Mouse (Mus musculus) urinary bladder, postnatal 25 days (tissue): ENCODE measurements around the gene Kif2a.
A peak's percentile ranks its signal among the peaks of the same experiment; 100 is the strongest.

Source experiments
- DNase-seq: peaks from one replicate; pipeline ENCODE4 v3.0.0; 2022; ENCODE audit warnings: low spot score

The Kif2a gene

DNA sequence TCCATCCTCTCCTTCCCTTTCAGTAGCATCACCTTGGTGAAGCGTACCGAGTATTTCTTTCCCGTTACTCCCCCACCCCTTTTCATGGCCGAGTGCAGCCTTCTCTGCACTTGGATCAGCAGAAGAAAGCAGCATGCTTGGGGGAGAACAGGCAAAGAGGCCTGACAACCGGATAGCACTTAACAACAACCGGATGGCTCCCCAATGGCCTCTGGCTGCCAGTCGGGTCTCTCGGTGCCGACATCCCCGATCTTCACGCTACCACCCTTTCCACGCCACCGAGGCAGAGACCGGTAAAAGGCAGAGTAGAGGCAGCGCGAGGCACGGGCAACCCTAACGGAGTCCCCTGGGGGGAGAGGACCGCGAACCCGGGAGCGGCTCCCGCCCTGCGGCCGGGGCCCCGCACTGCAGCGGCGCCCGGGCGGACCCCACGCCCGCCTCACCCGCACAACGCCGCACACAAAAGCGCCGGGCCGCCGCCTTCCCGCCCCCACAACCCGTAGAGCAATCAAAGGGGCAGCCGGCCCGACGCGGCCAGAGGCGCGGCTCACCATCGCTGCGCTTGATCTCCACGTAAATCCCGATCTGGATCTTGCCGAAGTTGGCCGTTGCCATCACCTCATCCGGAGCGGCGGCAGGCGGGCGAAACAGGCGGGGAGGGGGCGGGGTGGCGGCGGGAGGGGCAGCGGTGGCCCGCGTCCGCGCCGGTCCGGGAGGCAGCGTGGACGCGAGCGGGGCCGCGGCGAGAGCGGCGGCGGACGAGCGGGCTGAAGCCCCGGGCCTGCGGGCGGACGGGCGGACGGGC lies at the start of gene Kif2a:
Kif2a (minus strand) TSS at position 666 of the 805 bp plus-strand sequence.
- peak; percentile 39 for DNase-seq

DNA sequence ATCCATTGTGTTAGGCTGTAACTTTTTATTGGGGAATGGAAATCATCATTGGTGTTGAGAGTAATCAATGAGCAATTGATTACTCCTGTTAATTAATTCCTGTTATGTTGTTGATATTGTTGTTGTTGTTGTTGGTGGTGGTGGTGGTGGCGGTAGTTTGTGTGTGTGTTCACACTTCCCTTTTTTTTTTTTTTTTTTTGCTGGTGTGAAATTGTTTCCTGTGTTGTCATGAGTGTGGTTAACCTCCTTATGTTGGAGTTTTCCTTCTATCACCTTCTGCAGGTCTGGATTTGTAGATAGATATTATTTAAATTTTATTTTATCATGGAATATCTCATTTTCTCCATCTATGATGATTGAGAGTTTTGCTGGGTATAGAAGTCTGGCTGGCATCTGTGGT lies 47.1 kb upstream of the Kif2a start:
- no peak for DNase-seq

DNA sequence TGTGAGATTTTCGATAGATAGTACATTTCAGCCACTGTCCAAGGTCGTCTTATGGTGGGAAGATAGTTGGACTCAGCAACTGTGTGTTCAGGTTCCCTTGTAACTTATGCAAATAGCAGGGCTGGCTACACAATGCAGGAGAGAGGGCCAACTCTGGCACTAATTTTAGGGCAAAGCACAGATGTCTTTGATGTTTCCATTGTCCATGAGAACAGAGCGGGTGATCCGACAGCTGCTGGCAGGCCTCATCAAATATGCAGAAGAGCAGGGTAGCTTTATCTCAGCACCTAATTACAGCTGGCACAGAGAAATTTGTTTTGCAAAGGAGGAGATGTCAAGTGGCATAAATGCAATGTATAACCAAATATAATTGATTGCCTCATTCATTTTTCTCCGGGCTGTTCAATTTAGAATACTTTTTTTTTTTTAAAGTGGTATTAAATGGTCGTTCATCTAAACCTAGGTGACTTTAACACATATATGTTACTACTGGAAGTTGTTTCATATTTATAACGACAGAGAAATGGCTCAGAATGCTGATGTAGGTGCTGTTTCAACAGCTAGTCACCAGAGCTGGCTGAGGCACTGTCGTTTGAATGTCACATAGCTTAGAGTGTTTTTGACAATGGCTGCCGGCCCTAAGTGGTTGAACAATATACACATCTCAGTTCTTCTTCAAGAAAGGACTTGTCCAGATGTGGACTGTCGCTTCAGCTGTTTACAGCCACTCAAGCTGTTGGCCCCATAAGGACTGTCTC lies 43.4 kb upstream of the Kif2a start:
- DNase-seq: no peak

DNA sequence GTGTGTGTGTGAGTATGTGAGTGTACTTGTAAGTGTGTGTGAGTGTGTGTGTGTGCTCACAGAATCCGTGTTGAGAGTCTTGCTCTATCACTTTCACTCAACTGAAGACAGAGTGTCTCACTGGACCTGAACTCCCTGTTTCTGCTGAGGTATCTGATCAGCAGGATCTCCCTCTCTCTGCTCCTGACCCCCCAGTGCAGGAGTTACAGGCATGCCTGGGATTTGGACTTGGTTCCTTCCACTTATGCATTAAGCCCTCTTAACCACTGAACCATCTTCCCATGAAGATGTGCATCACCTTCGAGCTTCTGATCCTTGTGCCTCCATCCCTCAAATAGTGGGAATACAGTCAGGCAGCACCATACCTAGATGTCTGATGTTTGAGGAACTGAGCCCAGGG lies 42.3 kb upstream of the Kif2a start:
- DNase-seq: no peak

DNA sequence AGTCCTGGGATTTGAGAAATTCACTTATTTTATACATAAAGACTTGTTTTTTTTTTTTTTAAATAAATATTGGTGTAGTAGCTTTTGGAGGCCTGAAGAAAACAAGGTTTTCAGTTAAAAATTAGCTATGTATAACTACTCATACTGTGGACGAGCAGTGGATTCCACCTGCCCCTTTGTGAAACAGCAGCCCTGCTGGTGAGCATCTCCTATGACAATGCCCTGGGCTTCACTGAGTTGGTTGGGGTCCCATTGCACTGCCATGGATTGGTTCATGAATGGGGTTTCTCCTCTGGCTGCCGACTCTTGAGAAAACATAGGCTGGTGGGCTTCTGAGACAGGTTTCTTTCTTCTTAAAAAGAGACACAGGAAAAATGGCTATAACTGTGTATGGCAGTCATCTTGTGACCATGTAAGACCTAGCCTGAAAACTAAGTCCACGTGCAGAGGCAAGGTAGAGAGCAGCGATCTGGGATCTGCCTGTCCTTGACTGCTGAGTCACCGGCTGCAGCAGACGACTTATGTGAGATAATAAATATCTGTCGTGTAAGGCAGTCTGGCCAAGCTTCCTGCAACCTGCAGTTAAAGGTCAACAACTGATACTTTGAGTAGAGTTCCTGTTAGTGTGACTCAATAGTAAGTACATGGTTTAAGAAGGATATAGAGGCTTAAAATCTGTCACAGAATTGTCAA lies 41.3 kb upstream of the Kif2a start:
- no peak for DNase-seq

DNA sequence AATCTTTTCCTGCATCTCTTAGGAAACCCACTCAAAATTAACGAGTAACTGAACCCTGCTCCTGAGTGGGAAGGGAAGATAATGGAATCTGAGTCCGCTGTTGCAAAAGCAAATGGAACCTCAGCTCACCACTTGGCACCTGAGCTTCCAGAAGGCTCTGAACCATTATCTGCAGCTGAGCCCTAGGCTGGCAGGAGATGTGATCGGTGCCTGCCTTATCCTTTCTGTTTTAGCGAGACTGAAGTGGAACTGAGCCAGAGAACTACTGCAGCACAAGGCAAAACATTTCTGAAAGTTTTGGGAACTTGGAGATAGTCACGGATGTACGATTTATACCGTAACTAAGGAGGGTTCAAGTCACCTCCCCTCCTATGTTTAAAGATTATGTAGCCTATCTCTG lies 38.2 kb upstream of the Kif2a start:
- no peak for DNase-seq

DNA sequence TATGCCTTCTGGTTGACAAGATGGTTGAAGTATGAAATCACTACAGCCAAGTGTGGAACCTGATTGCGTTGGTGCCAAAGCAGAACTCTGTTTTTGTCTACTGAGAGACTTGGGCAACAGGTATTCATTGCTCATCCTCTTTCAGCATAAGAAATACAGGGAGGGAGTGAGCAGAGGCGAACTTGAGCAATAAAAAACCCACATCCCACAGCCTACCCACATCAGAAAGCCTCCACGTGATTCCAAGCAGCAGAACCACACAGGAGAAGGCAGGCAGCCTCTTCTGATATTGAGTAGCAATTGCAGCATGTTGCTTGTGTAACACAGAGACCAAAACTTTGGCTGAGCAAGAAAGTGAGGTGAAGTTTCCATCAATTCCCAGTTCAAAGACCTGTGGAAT lies 37.5 kb upstream of the Kif2a start:
- no peak for DNase-seq

DNA sequence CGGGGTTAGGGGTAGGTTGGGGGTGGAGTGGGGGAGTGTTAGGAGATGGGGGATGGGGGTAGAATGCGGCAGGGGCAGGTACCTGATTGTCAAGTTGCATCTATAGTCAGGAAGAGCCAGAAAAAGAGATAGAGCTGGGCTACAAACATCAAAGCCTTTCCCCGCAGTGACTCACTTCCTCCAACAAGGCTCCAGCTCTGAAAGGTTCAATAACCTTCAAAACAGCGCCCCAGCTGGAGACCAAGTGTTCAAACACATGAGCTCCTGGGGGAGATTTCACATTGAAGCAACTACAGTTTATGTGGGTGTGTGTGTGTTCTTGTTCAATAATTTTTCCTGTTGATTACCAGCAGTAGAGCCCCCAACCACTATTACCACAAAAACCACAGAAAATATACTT lies 34.4 kb upstream of the Kif2a start:
- no peak for DNase-seq

DNA sequence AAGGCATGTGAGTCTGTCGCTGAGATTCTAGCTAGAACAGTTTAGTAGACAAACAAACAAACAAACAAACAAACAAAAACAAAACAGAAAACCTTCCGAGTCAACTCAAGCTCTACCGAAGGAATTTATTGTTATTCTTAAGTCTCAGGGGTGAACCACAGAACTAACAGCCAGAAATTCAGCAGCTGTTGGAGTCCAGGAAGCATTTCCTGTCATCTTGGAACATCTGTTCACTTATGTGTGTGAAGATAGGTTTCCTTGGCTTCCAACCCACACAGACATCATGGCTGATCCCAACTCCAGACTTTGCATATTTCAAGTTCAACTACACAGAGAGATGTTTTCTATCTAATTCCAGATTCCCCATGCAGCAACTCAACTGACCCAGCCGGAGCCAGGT lies 32.6 kb upstream of the Kif2a start:
- DNase-seq: no peak

DNA sequence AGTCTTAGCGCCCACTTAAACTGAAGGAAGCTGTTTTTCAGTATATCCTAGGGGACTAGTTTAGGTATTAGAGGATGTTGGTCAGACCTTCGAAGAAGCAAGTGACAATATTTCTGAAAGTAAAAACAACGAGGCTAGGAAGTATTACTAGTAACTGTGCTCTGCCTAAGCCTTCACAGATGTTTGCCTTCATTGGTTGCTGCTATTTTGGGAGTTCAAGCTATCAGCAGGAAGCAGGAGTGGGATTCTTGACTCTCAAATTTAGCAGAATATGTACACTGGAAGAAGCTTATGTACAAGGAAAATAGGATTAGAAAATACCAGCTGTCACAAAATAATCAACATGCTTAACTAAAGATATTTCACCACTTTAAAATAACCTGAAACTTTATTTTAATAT lies 29.4 kb upstream of the Kif2a start:
- DNase-seq: no peak

DNA sequence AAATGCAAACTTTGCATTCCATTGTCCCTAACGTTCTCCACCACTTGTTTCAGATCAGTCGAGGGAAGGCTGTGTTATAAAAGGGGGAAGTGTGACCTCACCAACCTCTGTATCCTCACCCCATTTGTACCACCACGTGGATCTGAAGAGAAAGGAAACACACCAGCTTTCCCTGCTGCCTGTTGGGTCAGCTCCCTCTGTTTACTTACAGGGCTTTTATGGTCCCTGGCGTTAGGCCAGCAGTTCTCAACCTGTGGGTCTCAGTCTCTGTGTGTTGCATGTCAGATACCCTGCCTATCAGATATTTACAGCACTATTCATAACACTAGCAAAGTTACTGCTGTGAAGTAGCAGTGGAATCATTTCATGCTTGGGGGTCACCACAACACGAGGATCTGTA lies 22.3 kb upstream of the Kif2a start:
- DNase-seq: peak; percentile 11

DNA sequence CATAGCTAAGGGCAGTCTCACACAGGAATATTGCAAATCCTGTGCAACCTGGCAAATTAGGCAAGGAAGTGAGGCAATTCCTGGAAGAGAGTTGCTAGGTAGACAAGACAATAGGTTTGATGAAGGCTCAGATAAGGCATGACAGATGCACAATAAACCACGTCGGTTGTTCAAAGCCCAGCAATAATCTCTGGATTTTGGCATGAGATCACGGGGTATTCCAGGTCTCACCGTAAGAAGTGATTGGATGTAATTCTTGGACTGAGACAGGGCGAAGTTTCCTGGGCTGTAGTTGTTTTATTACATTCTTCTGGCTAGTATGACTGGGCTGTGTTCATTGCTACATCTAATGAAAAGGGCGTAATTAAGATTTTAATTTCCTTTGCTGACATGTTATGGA lies 20.6 kb upstream of the Kif2a start:
- DNase-seq: no peak

DNA sequence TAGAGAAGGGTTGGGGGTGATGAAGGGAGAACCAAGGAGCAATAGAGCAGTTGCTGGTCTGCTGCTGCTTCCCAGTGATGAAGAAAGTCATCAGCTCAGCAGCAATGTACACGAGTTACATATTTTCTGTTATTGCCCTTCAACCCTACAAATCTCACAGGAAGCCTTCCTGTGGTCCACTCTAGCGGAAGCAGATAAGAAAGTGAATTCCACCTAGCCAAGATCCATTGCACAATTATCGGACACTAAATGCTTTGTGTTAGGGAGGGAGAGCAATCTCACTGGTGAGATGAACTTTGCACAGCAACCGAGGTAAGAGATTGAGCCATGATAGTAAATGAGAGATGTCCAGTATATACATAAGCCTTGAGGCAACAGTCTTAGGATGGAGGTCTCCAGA lies 17.6 kb upstream of the Kif2a start:
- no peak for DNase-seq

DNA sequence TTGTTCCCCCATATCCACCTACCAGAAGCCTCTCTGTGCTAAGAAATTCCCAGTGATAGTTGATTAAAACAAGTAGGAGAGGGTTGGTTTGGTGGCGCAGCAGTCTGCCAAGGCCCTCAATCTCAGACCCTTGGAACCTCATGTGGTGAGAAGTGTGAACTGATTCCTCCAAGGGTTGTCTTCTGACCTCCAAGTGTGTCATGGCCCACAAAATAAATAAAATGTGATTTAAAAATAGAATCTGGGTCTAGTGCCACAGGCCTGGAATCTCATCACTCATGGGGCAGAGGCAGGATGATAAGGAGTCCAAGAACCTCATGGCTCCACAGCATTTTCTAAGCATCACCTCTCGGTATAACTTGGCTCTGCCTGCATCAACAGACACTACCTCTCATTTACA lies 16.4 kb upstream of the Kif2a start:
- DNase-seq: no peak

DNA sequence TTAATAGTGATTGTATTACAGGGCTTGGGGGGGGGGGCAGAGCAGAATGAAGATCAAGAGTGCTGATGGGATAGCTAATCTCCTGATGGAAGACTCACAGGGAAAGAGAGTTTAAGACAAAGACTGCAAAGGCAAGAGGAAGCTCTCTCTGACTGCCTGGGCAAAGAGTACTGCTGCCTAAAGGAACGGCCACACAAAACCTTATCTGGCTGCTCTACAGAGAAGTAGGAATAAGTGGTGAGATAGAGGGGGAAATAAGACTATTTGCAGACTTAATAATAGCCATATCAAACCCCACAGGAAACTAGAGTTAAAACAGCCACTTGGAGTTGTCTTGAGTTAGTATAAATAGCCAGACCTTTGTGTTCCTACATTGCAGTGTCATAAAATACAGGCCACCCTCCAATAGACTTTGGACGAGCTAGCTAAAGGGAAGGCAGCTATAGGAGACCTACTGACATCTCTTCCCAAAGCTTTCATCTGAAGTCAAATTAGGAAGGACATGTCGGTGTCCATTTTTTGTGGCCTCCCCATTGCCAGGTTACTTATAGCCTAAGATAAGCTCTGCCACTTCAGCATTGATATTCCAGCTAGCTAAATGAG lies 13.7 kb upstream of the Kif2a start:
- no peak for DNase-seq

DNA sequence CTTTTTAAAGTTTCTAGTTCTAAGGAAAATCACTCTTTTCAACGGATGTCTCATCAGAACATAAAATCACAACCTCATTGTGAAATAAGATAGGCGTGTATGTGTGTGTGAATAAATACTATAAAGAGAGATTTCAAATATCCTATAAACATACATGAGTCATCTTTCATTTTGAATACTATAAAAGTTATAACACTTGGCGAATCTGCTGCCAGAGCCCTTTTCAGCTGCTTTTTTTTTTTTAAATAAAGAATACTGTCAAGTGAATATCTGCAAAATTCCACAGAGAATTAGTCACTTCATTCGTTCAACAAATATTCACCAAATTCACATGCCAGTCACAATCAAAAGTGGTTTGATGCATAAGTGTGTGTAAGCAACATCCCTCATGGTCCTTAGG lies 13.2 kb upstream of the Kif2a start:
- no peak for DNase-seq

DNA sequence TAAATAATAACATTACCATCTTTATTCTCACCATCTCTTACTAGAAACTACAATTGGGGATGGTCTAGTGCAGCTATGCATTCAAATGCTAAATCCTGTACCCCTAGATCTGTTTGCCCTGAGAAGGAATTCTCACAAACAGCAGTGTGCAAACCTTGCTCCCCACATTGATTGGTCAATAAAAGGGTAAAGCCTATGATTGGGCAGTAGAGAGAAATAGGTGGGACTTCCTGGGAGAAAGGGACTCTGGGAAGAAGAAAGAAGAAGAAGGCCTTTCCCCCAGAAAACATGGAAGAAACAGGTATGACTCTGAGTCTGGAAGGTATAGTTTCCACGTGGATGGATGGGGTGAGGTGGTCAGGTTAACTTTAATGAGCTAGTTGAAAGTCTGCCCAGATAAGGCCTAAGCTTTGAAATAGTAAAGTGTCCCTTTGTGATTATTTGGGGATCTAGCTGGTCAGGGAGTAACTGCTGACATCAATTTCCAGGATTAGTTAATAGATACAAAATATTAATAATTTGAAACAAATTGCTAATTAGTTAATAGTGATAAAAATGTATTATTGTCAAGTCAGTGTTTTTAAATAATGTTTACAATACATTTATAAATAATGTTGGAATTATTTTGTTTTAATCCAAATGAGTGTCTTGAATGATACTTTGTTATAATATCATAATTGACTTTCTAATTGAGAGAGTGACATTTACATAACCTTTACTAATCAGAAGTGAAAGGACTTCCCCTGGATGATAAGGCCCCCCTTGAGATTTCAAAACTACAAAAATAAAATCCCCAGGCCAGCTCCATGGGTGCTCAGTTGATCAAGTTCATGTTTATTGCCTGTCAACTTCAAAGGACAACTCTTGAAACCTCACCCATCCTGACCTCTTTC lies 12.3 kb upstream of the Kif2a start:
- DNase-seq: no peak

DNA sequence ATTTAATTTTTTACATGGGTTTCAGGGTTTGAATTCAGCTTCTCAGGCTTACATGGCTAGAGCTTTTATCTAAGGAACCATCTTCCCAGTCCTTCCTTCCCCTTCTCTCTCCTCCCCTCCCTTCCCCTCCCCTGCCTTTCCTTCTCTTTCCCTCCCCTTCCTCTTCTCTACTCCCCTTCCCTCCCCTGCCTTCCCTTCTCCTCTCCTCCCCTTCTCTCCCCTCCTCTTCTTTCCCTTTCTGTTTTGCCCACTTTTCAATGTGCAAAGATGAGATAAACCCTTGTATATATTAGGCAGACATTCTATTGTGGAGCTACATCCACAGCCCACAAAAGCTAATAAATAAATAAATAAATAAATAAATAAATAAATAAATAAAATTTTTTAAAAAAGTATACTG lies 9.3 kb upstream of the Kif2a start:
- no peak for DNase-seq

DNA sequence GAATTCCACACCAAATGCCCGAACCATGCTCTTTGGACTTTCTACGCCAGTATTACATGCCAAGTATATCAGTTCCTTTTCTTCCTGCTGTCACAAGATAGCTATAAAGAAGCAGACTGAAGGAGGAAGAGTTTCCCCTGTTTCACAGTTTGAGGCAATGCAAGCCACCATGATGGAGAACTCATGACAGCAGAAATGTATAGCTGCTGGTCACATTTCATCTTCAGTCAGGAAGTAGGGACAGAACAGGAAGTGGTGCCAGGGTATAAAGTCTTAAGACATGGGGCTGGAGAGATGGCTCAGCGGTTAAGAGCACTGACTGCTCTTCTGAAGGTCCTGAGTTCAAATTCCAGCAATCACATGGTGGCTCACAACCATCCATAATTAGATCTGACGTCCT lies 5.3 kb upstream of the Kif2a start:
- no peak for DNase-seq

DNA sequence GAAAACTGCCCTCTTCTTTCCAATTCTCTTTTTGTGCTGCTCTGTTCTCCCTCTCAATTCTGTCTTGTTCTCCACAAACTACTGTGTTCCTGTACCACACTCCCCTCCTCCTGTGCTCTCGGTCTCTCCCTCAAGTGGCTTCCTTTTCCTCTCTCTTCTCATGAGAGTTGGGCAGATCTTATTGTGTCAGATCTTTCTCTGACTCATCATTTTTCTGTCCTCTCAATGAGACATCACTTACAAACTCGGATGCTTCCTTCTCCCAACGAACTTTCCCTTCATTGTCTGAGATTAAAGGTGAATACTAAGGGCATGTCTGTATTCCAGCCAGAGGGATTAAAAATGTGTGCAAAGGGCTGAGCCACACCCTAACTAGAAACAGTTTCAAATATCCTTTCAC lies 3.7 kb upstream of the Kif2a start:
- no peak for DNase-seq

DNA sequence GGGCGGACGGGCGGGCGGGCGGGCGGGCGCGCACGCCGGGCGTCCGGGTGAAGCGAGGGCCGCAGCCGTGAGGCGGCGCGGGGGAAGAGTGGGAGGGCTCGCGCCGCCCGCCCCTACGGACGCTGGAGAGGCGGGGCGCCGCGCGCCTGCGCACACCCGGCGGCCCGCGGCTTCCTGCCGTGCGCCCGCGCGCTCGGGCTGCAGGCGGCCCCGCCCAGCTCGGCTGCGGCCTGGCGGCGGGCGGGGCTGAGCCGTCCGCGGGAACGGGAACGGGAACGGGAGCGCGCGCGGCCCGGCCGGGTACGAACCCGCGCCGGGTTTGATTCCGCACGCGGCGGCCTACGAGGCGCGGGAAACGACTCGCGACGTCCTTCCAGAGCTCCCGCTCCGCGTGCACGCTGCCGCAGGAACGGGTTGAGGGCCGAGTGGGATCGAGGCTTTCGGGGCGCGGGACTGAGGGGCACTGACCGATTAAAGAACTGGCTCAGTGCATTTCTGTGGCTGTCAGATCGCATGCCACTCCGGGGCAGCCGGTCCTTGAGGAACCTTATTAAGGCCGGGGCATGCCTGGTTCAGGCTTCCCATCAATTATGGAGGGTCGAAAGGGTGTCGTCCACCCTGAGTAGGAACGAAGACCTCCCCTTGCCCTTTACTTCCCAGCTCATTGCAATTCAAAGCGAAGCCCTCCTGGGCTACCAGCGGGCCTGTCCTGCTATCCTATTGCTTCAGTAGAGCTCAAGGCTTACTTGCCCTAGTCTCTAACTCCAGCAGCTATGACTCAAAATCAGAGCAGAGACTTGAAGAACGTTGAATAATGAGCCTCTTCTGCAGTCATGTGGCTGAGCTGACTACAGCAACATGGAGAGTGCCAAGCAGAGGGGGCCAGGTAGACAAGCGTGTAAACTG lies 593 bp upstream of the Kif2a start:
- DNase-seq: peak; percentile 74
